Mouse (Mus musculus) forebrain, embryonic 14.5 days (tissue): ENCODE measurements at regions not wholly inside any gene's neighbourhood (a gene's known extent, or its start where the extent isn't known, plus 50 kb on each side); places are given as distances from the start of the nearest gene placed in this dataset.

ENCODE experiments used
- ATAC-seq: fragments of 200-750 bp; cut with Nextera tagmentation; 2 replicates; pipeline ENCODE4 v1.8.0; 2017; ENCODE audit warnings: mild to moderate bottlenecking, moderate library complexity
- DNase-seq: peaks from one replicate; pipeline ENCODE4 v3.0.0-alpha.2; 2015; ENCODE audit warnings: low spot score
- H3K27ac ChIP-seq: fragments of 300-500 bp; sonication (generic); 2 replicates; pipeline ENCODE4 v1.5.1; 2014; ENCODE audit warnings: low read depth, mild to moderate bottlenecking, control low read depth, low read length, moderate library complexity
- H3K27me3 ChIP-seq: fragments of 300-500 bp; sonication (generic); replicated peaks from 2 replicates; pipeline ENCODE4 v1.6.1; 2014; ENCODE audit warnings: low read length, control low read depth, mixed read lengths; ENCODE audit not compliant: control insufficient read depth, insufficient read depth
- H3K36me3 ChIP-seq: fragments of 300-500 bp; sonication (generic); 2 replicates; pipeline ENCODE4 v1.6.1; 2014; ENCODE audit warnings: low read length, control low read depth; ENCODE audit not compliant: control insufficient read depth, insufficient read depth
- H3K4me1 ChIP-seq: fragments of 300-500 bp; sonication (generic); 2 replicates; pipeline ENCODE4 v1.6.1; 2014; ENCODE audit warnings: antibody characterized with exemption, low read length, control low read depth; ENCODE audit not compliant: control insufficient read depth, insufficient read depth
- H3K4me2 ChIP-seq: fragments of 300-500 bp; sonication (generic); 2 replicates; pipeline ENCODE4 v1.6.1; 2014; ENCODE audit warnings: mild to moderate bottlenecking, control low read depth, low read length
- H3K4me3 ChIP-seq: fragments of 300-500 bp; sonication (generic); 2 replicates; pipeline ENCODE4 v1.5.1; 2014; ENCODE audit warnings: low read depth, low read length, control low read depth
- H3K9ac ChIP-seq: fragments of 300-500 bp; sonication (generic); 2 replicates; pipeline ENCODE4 v1.6.1; 2014; ENCODE audit warnings: mild to moderate bottlenecking, low read length, control low read depth, moderate library complexity
- H3K9me3 ChIP-seq: fragments of 300-500 bp; sonication (generic); replicated peaks from 2 replicates; pipeline ENCODE4 v1.6.1; 2016; ENCODE audit warnings: low read length, control low read depth, mixed read lengths; ENCODE audit not compliant: control insufficient read depth
- WGBS: fragments of 180-500 bp; shearing (Covaris S2); extraction: QIAGEN DNeasy Blood & Tissue Kit; methylation state at CpG from one replicate; pipeline ENCODE4 v1.1.7; 2014; 5-methylcytosine and 5-hydroxymethylcytosine counted together

- 79% methylated on average over 3 of the region's 3 CpGs for WGBS
- Histone ChIP-seq H3K9me3 (no peaks in the 10 kb centered on the region), H3K27ac (no peak overlapping the region), H3K4me3 (no peak overlapping the region), H3K4me2 (no peak overlapping the region), H3K9ac (no peak overlapping the region), H3K36me3 (no peaks in the 10 kb centered on the region), H3K27me3 (no peaks in the 10 kb centered on the region), H3K4me1 (no peaks in the 10 kb centered on the region)
- ATAC-seq: no peak
- no peak for DNase-seq
Observed at GRCm38 (mm10) chr12:9924561-9924960, 354.6 kb downstream of the Osr1 start.

- no peaks in the 10 kb centered on the region for H3K9me3 ChIP-seq
- H3K27me3 ChIP-seq: no peaks in the 10 kb centered on the region
- no peaks in the 10 kb centered on the region for H3K36me3 ChIP-seq
- no peak overlapping the region for H3K9ac ChIP-seq
- 79% methylated on average over 3 of the region's 3 CpGs for WGBS
- no peak overlapping the region for H3K4me2 ChIP-seq
- H3K27ac ChIP-seq: no peak overlapping the region
- DNase-seq: no peak
- ATAC-seq: no peak
- no peak overlapping the region for H3K4me3 ChIP-seq
- H3K4me1 ChIP-seq: no peaks in the 10 kb centered on the region
Observed at GRCm38 (mm10) chr12:9934158-9934557, 364.2 kb downstream of the Osr1 start.

- Histone ChIP-seq H3K4me2 (no peak overlapping the region), H3K4me3 (no peak overlapping the region), H3K9ac (no peak overlapping the region), H3K4me1 (no peaks in the 10 kb centered on the region), H3K27me3 (no peaks in the 10 kb centered on the region), H3K9me3 (no peaks in the 10 kb centered on the region), H3K36me3 (no peaks in the 10 kb centered on the region), H3K27ac (no peak overlapping the region)
- ATAC-seq (no peak), DNase-seq (no peak)
- 90% methylated on average over 1 of the region's 1 CpGs for WGBS
Observed at GRCm38 (mm10) chr12:9941357-9941756, 371.4 kb downstream of the Osr1 start.

- H3K9me3 ChIP-seq: no peaks in the 10 kb centered on the region
- WGBS: 82% methylated on average over 3 of the region's 3 CpGs
- no peaks in the 10 kb centered on the region for H3K27me3 ChIP-seq
- no peak overlapping the region for H3K27ac ChIP-seq
- H3K4me1 ChIP-seq: no peaks in the 10 kb centered on the region
- H3K4me3 ChIP-seq: no peak overlapping the region
- H3K36me3 ChIP-seq: no peaks in the 10 kb centered on the region
- H3K4me2 ChIP-seq: no peak overlapping the region
- ATAC-seq (no peak), DNase-seq (no peak)
- no peak overlapping the region for H3K9ac ChIP-seq
Observed at GRCm38 (mm10) chr12:9941823-9942222, 371.9 kb downstream of the Osr1 start.

GRCm38 (mm10) chr12:9948784-9949183 is 378.9 kb downstream of the Osr1 start:
- ATAC-seq (no peak), DNase-seq (no peak)
- Histone ChIP-seq H3K27ac (no peak overlapping the region), H3K4me3 (no peak overlapping the region), H3K4me1 (no peaks in the 10 kb centered on the region), H3K9ac (no peak overlapping the region), H3K4me2 (no peak overlapping the region), H3K36me3 (no peaks in the 10 kb centered on the region), H3K27me3 (no peaks in the 10 kb centered on the region), H3K9me3 (no peaks in the 10 kb centered on the region)
- 65% methylated on average over 4 of the region's 4 CpGs for WGBS

GRCm38 (mm10) chr12:9952372-9952771 is 382.5 kb downstream of the Osr1 start:
- no peak for ATAC-seq
- no peak overlapping the region for H3K4me3 ChIP-seq
- no peaks in the 10 kb centered on the region for H3K27me3 ChIP-seq
- H3K9ac ChIP-seq: no peak overlapping the region
- WGBS: 87% methylated on average over 2 of the region's 2 CpGs
- H3K36me3 ChIP-seq: no peaks in the 10 kb centered on the region
- H3K4me2 ChIP-seq: no peak overlapping the region
- H3K9me3 ChIP-seq: no peaks in the 10 kb centered on the region
- DNase-seq: peak; percentile 17
- no peaks in the 10 kb centered on the region for H3K4me1 ChIP-seq
- no peak overlapping the region for H3K27ac ChIP-seq

GRCm38 (mm10) chr12:9954178-9954888 is 384.4 kb downstream of the Osr1 start:
- Histone ChIP-seq H3K4me1 (no peaks in the 10 kb centered on the region), H3K4me2 (no peak overlapping the region), H3K27ac (no peak overlapping the region), H3K4me3 (no peak overlapping the region), H3K36me3 (no peaks in the 10 kb centered on the region), H3K27me3 (no peaks in the 10 kb centered on the region), H3K9ac (no peak overlapping the region), H3K9me3 (no peaks in the 10 kb centered on the region)
- ATAC-seq: no peak
- 84% methylated on average over 6 of the region's 6 CpGs for WGBS
- DNase-seq: no peak

- no peak overlapping the region for H3K4me2 ChIP-seq
- 88% methylated on average over 1 of the region's 1 CpGs for WGBS
- H3K36me3 ChIP-seq: no peaks in the 10 kb centered on the region
- H3K4me3 ChIP-seq: no peak overlapping the region
- ATAC-seq (no peak), DNase-seq (no peak)
- H3K27me3 ChIP-seq: no peaks in the 10 kb centered on the region
- no peak overlapping the region for H3K27ac ChIP-seq
- no peak overlapping the region for H3K9ac ChIP-seq
- no peaks in the 10 kb centered on the region for H3K4me1 ChIP-seq
- no peaks in the 10 kb centered on the region for H3K9me3 ChIP-seq
Observed at GRCm38 (mm10) chr12:9969390-9969789, 399.5 kb downstream of the Osr1 start.

GRCm38 (mm10) chr12:9970771-9971170 is 399.0 kb upstream of the Nt5c1b start:
- H3K27ac ChIP-seq: no peak overlapping the region
- DNase-seq (peak; percentile 16), ATAC-seq (no peak)
- H3K36me3 ChIP-seq: no peaks in the 10 kb centered on the region
- no peaks in the 10 kb centered on the region for H3K27me3 ChIP-seq
- 54% methylated on average over 2 of the region's 2 CpGs for WGBS
- no peak overlapping the region for H3K9ac ChIP-seq
- H3K4me3 ChIP-seq: no peak overlapping the region
- H3K4me1 ChIP-seq: no peaks in the 10 kb centered on the region
- H3K4me2 ChIP-seq: no peak overlapping the region
- no peaks in the 10 kb centered on the region for H3K9me3 ChIP-seq
